Mouse (Mus musculus) lung, postnatal 0 days (tissue): ENCODE results near the gene Vac14. TPM values are rescaled to one million over a fixed set of nuclear protein-coding genes. Genes with fewer than 3 reads are reported as not detected.

ENCODE experiments used
- ATAC-seq: fragments of 200-750 bp; cut with Nextera tagmentation; 2 replicates; pipeline ENCODE4 v1.8.0; 2017; ENCODE audit warnings: moderate library complexity
- DNase-seq: peaks from one replicate; pipeline ENCODE4 v3.0.0-alpha.2; 2016; ENCODE audit warnings: low spot score
- H3K27ac ChIP-seq: fragments of 300-500 bp; sonication (generic); 2 replicates; pipeline ENCODE4 v1.5.1; 2014; ENCODE audit warnings: antibody characterized with exemption, mild to moderate bottlenecking, low read length, mixed read lengths
- H3K27me3 ChIP-seq: fragments of 300-500 bp; sonication (generic); replicated peaks from 2 replicates; pipeline ENCODE4 v1.6.1; 2014; ENCODE audit warnings: low read length, mixed read lengths; ENCODE audit not compliant: insufficient read depth
- H3K36me3 ChIP-seq: fragments of 300-500 bp; sonication (generic); 2 replicates; pipeline ENCODE4 v1.6.1; 2014; ENCODE audit warnings: low read length, mixed read lengths; ENCODE audit not compliant: insufficient read depth
- H3K4me1 ChIP-seq: fragments of 300-500 bp; sonication (generic); 2 replicates; pipeline ENCODE4 v1.6.1; 2014; ENCODE audit warnings: antibody characterized with exemption, low read depth, low read length, mixed read lengths; ENCODE audit not compliant: insufficient read depth
- H3K4me2 ChIP-seq: fragments of 300-500 bp; sonication (generic); replicated peaks from 2 replicates; pipeline ENCODE4 v1.6.1; 2014; ENCODE audit warnings: low read depth, mild to moderate bottlenecking, low read length, moderate library complexity, mixed read lengths
- H3K4me3 ChIP-seq: fragments of 300-500 bp; sonication (generic); 2 replicates; pipeline ENCODE4 v1.5.1; 2014; ENCODE audit warnings: low read depth, low read length
- H3K9ac ChIP-seq: fragments of 300-500 bp; sonication (generic); replicated peaks from 2 replicates; pipeline ENCODE4 v1.6.1; 2014; ENCODE audit warnings: low read depth, mild to moderate bottlenecking
- H3K9me3 ChIP-seq: fragments of 300-500 bp; sonication (generic); 2 replicates; pipeline ENCODE4 v1.6.1; 2016; ENCODE audit warnings: low read length, mixed read lengths
- CTCF ChIP-seq: IDR thresholded peaks from 2 replicates; pipeline ENCODE4 v1.5.1; 2016; ENCODE audit warnings: antibody characterized with exemption, mild to moderate bottlenecking
- EP300 ChIP-seq: IDR thresholded peaks from 2 replicates; pipeline ENCODE4 v1.6.1; 2016; ENCODE audit warnings: antibody characterized with exemption, mild to moderate bottlenecking, control low read depth
- WGBS: fragments of 180-500 bp; shearing (Covaris S2); extraction: QIAGEN DNeasy Blood & Tissue Kit; methylation state at CpG from one replicate; pipeline ENCODE4 v1.1.7; 2014; 5-methylcytosine and 5-hydroxymethylcytosine counted together
- polyA plus RNA-seq: library from polyadenylated mRNA; unstranded; fragments of >200 nt; fragmentation: Nextera tagmentation; extraction: Ambion mirVana; gene quantifications from 2 replicates; pipeline ENCODE4 v1.2.1, GENCODE M21; 2015

The Vac14 gene
- polyA plus RNA-seq, 1 experiment from 2014 or later = 11.1 TPM

DNA sequence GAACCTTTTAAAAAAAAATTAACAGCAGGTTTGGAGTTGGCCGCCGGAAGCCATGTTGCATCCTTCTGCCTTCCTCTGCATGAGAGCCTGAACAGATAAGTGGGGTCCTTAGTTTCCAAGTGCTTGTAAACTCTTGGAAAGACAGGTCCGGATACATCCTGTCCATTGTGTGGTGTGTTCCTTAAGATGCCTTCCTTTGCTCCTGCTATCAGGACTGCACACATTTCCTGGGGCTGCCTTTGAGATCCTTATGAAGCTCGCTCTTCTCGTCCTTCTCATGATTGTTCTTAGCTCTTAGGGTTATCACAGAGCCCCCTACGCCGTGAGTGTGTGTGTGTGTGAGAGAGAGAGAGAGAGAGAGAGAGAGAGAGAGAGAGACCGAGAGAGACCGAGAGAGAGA lies 71.6 kb downstream of the Vac14 start:
- Histone ChIP-seq H3K9ac (no peak overlapping the region), H3K4me2 (no peak overlapping the region), H3K4me3 (no peak overlapping the region), H3K4me1 (peaks cover 14% of the 10 kb centered on the region), H3K36me3 (no peaks in the 10 kb centered on the region), H3K9me3 (no peaks in the 10 kb centered on the region), H3K27ac (peak overlapping the region; percentile 69), H3K27me3 (no peaks in the 10 kb centered on the region)
- peak; percentile 75 for ATAC-seq
- 60% methylated on average over 9 of the region's 9 CpGs for WGBS
- TF ChIP-seq CTCF (no peak), EP300 (peak; percentile 82)
- peak; percentile 48 for DNase-seq

GRCm38 (mm10) chr8:110694226-110694625 lies 75.8 kb downstream of the Vac14 start:
- no peaks in the 10 kb centered on the region for H3K9me3 ChIP-seq
- no peak overlapping the region for H3K4me2 ChIP-seq
- ATAC-seq (no peak), DNase-seq (no peak)
- TF ChIP-seq CTCF = no peak
- no peak for TF ChIP-seq EP300
- H3K27ac ChIP-seq = no peak overlapping the region
- peaks cover 26% of the 10 kb centered on the region for H3K4me1 ChIP-seq
- H3K36me3 ChIP-seq = no peaks in the 10 kb centered on the region
- H3K27me3 ChIP-seq = no peaks in the 10 kb centered on the region
- 75% methylated on average over 3 of the region's 5 CpGs for WGBS
- no peak overlapping the region for H3K4me3 ChIP-seq
- no peak overlapping the region for H3K9ac ChIP-seq

DNA sequence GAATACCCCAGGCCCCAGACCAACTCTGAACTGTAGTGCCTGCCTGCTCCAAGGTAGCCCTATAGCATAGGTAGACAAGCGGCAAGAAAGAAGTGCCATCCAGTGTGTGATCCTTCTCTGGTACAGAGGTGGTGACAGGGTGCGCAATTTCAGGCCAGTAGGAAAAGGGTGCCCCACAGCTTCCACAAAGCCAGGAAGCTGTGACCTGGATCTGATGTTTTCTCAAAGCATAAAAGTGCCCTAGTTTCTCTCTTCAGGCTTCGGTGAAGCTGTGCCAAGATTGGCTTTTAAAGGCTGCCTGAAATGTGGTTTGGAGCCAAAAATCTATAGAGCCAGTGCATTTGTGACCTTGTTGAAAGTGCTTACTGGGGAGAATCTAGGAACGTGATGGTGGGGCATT lies 76.4 kb downstream of the Vac14 start:
- WGBS = 62% methylated on average over 4 of the region's 4 CpGs
- H3K9ac ChIP-seq = no peak overlapping the region
- no peak for TF ChIP-seq CTCF
- no peak for TF ChIP-seq EP300
- no peak overlapping the region for H3K4me3 ChIP-seq
- H3K27me3 ChIP-seq = no peaks in the 10 kb centered on the region
- no peaks in the 10 kb centered on the region for H3K9me3 ChIP-seq
- no peak overlapping the region for H3K4me2 ChIP-seq
- DNase-seq = no peak
- 0 out of 2 replicates have a peak overlapping the region, but pooled peaks have one; percentile 32 for H3K27ac ChIP-seq
- no peaks in the 10 kb centered on the region for H3K36me3 ChIP-seq
- H3K4me1 ChIP-seq = peaks cover 26% of the 10 kb centered on the region
- ATAC-seq = no peak

- Histone ChIP-seq H3K27me3 (no peaks in the 10 kb centered on the region), H3K9me3 (no peaks in the 10 kb centered on the region), H3K4me2 (no peak overlapping the region), H3K27ac (peak overlapping the region; percentile 47; the same call in 1 of the 2 replicates), H3K4me3 (no peak overlapping the region), H3K4me1 (peaks cover 24% of the 10 kb centered on the region), H3K9ac (no peak overlapping the region), H3K36me3 (no peaks in the 10 kb centered on the region)
- WGBS = 78% methylated on average over 5 of the region's 5 CpGs
- ATAC-seq = 0 out of 2 replicates have a peak, but pooled peaks have one; percentile 25
- TF ChIP-seq EP300 (no peak), CTCF (no peak)
- no peak for DNase-seq
Observed at GRCm38 (mm10) chr8:110695431-110695830, 77.0 kb downstream of the Vac14 start.

DNA sequence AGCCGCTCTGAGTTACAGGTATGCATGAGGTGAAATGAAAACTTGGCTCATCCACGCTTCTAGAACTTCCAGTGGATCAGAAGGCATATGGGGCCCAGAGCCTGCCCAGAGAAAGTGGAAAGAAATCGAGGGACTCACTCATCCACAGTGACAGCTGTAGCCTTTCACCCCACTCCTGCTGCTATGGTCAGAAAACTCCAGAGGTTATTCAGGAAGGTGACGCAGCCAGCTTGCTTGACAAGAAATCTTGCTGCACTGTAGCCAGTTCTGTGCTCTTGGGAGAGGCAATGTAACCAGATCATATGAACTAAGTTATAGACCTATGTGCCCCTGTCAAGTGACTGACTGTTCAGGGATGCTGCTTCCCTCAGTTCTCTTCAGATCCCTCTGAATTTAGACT lies 77.7 kb downstream of the Vac14 start:
- DNase-seq = peak; percentile 60
- Histone ChIP-seq H3K27me3 (no peaks in the 10 kb centered on the region), H3K9me3 (no peaks in the 10 kb centered on the region), H3K4me2 (no peak overlapping the region), H3K9ac (no peak overlapping the region), H3K36me3 (no peaks in the 10 kb centered on the region), H3K4me3 (no peak overlapping the region), H3K4me1 (peaks cover 23% of the 10 kb centered on the region), H3K27ac (peak overlapping the region; percentile 47; the same call in 1 of the 2 replicates)
- 71% methylated on average over 4 of the region's 4 CpGs for whole genome bisulfite sequencing
- ATAC-seq = peak; percentile 63
- TF ChIP-seq CTCF = no peak
- TF ChIP-seq EP300 = no peak

GRCm38 (mm10) chr8:110697571-110697970 lies 79.2 kb downstream of the Vac14 start:
- 88% methylated on average over 5 of the region's 5 CpGs for WGBS

DNA sequence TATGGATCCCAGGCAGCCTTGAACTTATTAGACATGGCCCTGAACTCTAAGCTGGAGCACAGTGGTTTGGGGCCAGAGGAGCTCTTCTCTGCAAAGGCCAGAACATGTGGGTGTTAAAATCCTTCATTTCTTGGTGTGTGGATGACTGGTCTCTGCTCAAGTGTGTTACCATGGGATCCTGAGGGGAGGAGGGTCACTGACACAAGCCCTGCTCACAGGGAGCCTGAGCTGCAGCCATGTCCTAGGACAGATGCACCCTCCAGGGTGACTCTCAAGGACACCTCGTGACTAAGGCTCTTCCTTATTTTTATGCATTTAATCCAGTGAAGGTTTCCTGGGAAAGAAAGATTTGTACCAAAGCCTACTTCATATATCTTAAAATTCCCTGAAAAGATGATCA lies 79.7 kb downstream of the Vac14 start:
- H3K4me3 ChIP-seq = no peak overlapping the region
- DNase-seq = no peak

More at GRCm38 (mm10) chr8:110697571-110697970, 79.2 kb downstream of the Vac14 start:
- H3K4me3 ChIP-seq = no peak overlapping the region
- H3K4me1 ChIP-seq = peaks cover 23% of the 10 kb centered on the region
- no peaks in the 10 kb centered on the region for H3K27me3 ChIP-seq
- H3K36me3 ChIP-seq = no peaks in the 10 kb centered on the region
- H3K9ac ChIP-seq = no peak overlapping the region
- ATAC-seq (no peak), DNase-seq (no peak)
- TF ChIP-seq EP300 (no peak), CTCF (no peak)
- no peak overlapping the region for H3K27ac ChIP-seq
- H3K9me3 ChIP-seq = no peaks in the 10 kb centered on the region
- H3K4me2 ChIP-seq = no peak overlapping the region

More for the DNA sequence above, 79.7 kb downstream of the Vac14 start:
- Histone ChIP-seq H3K36me3 (no peaks in the 10 kb centered on the region), H3K27ac (no peak overlapping the region), H3K27me3 (no peaks in the 10 kb centered on the region), H3K4me2 (no peak overlapping the region), H3K4me1 (peaks cover 24% of the 10 kb centered on the region), H3K9me3 (no peaks in the 10 kb centered on the region), H3K9ac (no peak overlapping the region)
- no peak for ATAC-seq
- TF ChIP-seq CTCF (no peak), EP300 (no peak)
- WGBS = 45% methylated on average over 1 of the region's 1 CpGs
